Mouse (Mus musculus) lung, postnatal 14 days (tissue): Measurements from ENCODE around the gene Sugp2.
A peak's percentile ranks its signal among the peaks of the same experiment; 100 is the strongest.

Source experiments
- DNase-seq: peaks from one replicate; pipeline ENCODE4 v3.0.0; 2021

Gene Sugp2

GRCm38 (mm10) chr8:70222041-70222440 lies 12.0 kb upstream of the Sugp2 start:
- no peak for DNase-seq

DNA sequence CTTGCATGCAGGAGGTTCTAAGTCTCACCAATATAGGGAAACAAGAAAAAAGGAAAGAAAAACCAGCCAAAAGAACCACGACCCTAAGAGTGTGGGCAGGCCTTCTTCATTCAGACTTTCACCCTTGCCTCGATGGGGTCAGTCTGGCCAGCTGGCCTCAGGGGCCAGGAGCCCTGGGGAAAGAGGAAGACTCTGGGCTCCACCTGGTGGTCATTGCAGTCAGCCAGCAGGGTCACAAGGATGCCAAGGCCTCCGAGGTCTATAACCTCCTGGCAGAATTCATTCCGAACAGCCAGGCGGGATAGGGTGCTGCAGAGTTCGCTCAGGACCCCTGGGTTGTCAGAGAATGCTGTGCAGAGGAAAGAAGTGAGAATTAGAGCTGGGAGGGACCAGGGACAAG lies 10.7 kb upstream of the Sugp2 start:
- DNase-seq: peak; percentile 70

GRCm38 (mm10) chr8:70227997-70228396 lies 6.0 kb upstream of the Sugp2 start:
- no peak for DNase-seq

- DNase-seq: no peak
These were observed 3.2 kb upstream of the Sugp2 start for GRCm38 (mm10) chr8:70230837-70231236.

- no peak for DNase-seq
These were observed 420 bp upstream of the Sugp2 start for GRCm38 (mm10) chr8:70233606-70234005.

GRCm38 (mm10) chr8:70234781-70235128 lies 729 bp downstream of the Sugp2 start:
- DNase-seq: no peak

DNA sequence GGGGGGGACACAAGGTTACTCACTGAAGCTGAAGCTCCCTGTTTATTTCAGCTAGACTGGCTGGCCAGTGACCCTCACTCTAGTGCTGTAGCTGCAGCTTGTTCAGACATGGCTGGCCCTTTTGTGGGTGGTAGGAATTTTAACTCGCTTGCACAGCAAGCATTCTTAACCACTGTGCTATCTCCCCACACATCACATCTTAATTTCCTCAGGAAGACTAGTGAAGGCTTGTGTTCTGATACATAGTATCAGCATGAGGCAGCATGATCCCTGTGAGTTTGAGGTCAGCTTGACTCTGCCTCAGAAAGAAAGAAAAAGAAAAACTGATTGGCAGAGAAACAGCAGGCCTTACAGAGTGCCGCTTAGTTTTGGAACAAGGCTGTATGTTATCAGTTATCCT lies 3.8 kb downstream of the Sugp2 start:
- no peak for DNase-seq

DNA sequence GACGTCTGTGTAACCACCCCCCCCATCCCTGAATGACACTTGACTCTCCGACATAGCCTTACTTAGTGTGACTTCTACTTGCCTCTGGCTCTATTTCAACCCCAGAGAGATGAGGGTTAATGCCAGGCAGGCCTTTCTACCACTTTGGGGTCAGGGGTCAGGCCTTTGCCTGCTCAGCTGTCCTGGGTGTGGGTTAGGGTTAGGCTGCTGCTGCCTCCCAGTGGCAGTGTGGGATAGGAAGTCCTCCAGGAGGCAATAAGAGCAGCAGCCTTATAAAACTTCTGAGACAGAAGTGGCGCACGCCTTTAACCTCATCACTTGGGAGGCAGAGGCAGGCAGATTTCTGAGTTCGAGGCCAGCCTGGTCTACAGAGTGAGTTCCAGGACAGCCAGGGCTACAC lies 6.6 kb downstream of the Sugp2 start:
- DNase-seq: peak; percentile 42

- no peak for DNase-seq
These were observed 12.6 kb downstream of the Sugp2 start for GRCm38 (mm10) chr8:70246622-70247021.

GRCm38 (mm10) chr8:70247841-70248240 lies 13.8 kb downstream of the Sugp2 start:
- DNase-seq: no peak

- no peak for DNase-seq
These were observed 20.6 kb downstream of the Sugp2 start for GRCm38 (mm10) chr8:70254628-70255027.

DNA sequence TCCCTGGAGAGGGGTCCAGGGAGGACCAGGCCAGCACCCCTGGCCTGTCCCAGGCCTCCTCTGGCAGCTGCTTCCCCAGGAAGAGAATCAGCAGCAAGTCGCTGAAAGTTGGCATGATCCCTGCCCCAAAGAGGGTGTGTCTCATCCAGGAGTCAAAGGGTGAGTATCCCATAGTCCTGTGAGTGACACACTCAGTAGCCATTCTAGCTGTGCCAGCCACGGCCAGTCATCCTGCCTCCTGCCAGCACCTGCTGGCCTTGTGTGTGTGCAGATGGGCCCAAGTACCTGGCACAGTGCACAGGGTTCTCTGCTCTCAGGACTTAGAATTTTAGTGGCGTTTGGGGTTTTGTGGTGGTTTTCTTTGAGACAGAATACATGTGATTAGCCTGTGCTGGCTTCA lies 23.4 kb downstream of the Sugp2 start:
- DNase-seq: no peak

DNA sequence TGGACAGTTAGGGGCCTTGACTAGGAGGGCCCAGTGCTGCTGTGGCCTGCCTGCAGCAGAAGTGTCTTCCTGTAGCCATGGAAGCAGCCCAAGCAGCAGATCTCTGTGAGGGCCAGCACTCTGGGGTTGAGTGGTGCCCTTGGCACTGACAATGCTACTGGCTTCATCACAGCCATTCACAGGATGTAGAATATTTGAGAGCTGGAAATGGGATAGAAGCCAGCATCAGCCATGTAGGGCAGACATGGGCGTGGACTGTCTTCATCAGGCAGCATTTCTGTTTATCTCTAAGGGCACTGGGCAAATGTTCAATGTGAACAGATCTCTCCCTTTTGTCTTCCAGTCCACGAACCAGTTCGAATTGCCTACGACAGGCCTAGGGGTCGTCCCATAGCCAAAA lies 24.6 kb downstream of the Sugp2 start:
- peak; percentile 35 for DNase-seq

DNA sequence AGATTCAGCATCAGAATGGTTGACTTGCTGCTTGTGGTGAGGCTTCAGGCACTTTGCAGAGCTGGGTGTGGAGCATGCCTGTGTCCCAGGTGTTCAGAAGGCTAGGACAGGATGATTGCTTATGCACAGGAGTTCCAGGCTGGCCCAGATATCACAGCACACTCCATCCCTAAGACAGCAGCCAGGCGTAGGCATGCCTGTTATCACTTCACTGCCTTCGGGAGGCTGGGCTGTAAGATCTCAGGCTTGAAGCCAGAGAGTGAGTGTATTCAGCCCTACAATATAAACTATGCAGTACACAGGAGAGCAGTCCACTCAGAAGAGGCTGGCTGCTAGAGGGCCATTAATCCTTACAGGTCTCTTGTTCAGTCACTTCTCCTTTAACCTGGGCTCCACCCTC lies 25.0 kb downstream of the Sugp2 start:
- DNase-seq: no peak

GRCm38 (mm10) chr8:70267674-70268073 lies 33.6 kb downstream of the Sugp2 start:
- DNase-seq: no peak

DNA sequence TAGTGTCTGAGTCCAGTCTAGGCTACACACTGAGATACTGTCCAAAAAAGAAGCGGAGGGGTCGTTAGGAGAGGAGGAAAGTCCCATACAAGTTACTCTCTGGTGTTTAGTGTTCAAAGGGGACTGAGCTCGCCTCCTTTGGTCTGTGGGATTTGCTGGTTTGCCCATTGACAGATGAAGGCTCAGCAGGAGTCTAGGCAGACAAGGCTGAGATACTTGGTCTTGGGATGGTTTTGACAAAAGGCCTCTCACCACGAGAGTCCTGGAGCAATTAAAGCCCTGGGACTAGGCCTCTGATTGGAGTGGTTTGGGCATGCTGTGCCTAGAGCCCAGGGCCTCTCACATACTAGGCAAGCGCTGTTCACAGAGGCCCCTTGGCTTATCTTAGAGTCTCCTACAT lies 34.3 kb downstream of the Sugp2 start:
- no peak for DNase-seq

GRCm38 (mm10) chr8:70268799-70269565 lies 35.0 kb downstream of the Sugp2 start:
- DNase-seq: peak; percentile 66

GRCm38 (mm10) chr8:70272949-70273348 lies 38.9 kb downstream of the Sugp2 start:
- DNase-seq: peak; percentile 41

GRCm38 (mm10) chr8:70274350-70274749 lies 40.3 kb downstream of the Sugp2 start:
- DNase-seq: no peak

DNA sequence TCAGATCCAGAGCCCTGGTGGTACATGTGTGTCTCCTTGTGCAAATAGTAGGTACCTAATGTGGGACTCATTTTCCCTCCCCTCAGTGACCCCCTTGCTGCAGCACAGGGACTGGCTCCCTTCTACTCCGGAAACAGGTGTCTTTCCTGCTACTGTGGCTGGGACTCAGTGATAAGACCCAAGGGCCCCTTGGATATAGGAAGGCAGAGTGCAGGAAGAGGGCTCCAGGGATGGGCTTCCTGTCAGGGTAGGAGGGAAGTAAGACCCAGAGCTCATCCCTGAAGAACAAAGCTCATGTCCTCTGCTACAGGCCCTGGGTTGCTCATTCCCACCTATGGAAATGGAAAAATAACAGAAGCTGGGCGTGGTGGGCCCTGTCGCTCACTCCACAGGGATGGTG lies 42.5 kb downstream of the Sugp2 start:
- DNase-seq: peak; percentile 51

- DNase-seq: no peak
These were observed 44.1 kb downstream of the Sugp2 start for GRCm38 (mm10) chr8:70278175-70278574.

DNA sequence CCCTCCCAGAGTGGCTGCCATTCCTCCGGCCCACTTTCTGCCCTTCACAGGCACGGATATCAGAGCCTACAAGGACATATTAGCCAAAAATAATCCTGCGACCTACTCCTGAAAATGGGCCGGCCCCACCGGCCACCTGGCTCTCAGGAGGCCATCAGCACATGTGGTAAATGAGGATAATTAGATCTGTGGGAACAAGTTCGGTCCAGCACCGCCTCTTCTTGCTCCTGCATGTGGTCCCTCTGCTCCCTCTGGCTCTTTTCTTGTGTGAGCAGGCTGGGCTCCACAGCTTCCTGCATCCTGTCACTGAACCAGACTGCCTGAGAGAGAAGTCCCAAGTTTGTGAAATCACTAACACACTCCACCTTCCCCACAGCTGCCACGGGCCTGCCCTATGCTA lies 45.2 kb downstream of the Sugp2 start:
- DNase-seq: no peak

GRCm38 (mm10) chr8:70281001-70281400 lies 47.0 kb downstream of the Sugp2 start:
- no peak for DNase-seq

DNA sequence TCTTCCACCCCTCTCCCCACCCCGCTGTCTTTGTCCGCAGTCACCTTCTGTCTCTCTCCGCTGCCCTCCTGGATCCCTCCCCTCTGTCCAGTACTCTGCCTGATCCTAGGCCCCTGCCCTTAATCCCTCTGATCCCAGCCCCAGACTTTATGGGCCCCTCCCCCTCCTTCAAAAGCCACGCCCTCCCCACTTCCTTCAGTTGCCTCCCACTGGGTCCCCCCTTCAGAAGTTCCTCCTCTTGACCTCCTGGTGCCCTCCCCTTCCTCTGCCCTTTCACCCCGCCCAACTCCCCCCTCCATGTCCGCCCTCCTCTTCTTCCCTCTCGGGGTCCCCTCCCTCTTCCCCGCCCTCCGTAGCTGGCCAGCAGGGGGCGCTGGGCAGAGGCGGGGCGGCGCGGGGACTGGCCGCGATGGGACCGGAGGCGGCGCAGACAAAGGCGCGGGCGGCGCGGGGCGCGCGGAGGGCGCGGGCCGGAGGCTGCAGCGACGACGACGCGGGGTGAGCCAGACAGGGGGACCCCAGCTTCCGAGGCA lies 48.6 kb downstream of the Sugp2 start, which contains the start of gene Homer3:
Gene Homer3, plus strand, starts transcription at position 225 of the 533 bp plus-strand sequence.
- peak; percentile 94 for DNase-seq
